Mouse (Mus musculus) bone marrow, adult 2 months (tissue): ENCODE measurements around the gene Vdr. TPM values are rescaled to one million over a fixed set of nuclear protein-coding genes. Genes with fewer than 3 reads are reported as not detected.

ENCODE experiments used
- H3K27ac ChIP-seq: fragments of 200-500 bp; 2 replicates; pipeline ENCODE4 v1.5.1; 2012; ENCODE audit warnings: low read depth, mild to moderate bottlenecking, control low read depth, inconsistent platforms, low read length; ENCODE audit not compliant: control insufficient read depth, poor library complexity, insufficient read depth
- H3K4me1 ChIP-seq: fragments of 200-500 bp; 2 replicates; pipeline ENCODE4 v1.6.1; 2011; ENCODE audit warnings: low read length; ENCODE audit not compliant: control insufficient read depth, insufficient read depth
- H3K4me3 ChIP-seq: fragments of 200-500 bp; replicated peaks from 2 replicates; pipeline ENCODE3; 2011; ENCODE audit warnings: mild to moderate bottlenecking, low read depth, low read length, control low read depth; ENCODE audit not compliant: control insufficient read depth
- CTCF ChIP-seq: fragments of 200-500 bp; IDR thresholded peaks from 2 replicates; pipeline ENCODE4 v1.5.1; 2011; ENCODE audit warnings: low read length, control low read depth; ENCODE audit not compliant: control insufficient read depth, insufficient read depth
- POLR2A ChIP-seq: fragments of 200-500 bp; IDR thresholded peaks from 2 replicates; pipeline ENCODE4 v1.6.1; 2011; ENCODE audit warnings: low read depth, mild to moderate bottlenecking, control low read depth, low read length, borderline replicate concordance; ENCODE audit not compliant: control insufficient read depth
- WGBS: fragments of 180-500 bp; shearing (Covaris S2); methylation state at CpG from one replicate; pipeline ENCODE4 v1.1.7; 2018; 5-methylcytosine and 5-hydroxymethylcytosine counted together
- polyA plus RNA-seq: library from polyadenylated mRNA; stranded (reverse); fragments of >200 nt; gene quantifications from 2 replicates; pipeline ENCODE4 v1.2.4, GENCODE M21; 2011; ENCODE audit warnings: low replicate concordance; ENCODE audit not compliant: missing spikeins, insufficient read depth, insufficient read length

Gene Vdr
- polyA plus RNA-seq, 1 experiment: 1.5 TPM

DNA sequence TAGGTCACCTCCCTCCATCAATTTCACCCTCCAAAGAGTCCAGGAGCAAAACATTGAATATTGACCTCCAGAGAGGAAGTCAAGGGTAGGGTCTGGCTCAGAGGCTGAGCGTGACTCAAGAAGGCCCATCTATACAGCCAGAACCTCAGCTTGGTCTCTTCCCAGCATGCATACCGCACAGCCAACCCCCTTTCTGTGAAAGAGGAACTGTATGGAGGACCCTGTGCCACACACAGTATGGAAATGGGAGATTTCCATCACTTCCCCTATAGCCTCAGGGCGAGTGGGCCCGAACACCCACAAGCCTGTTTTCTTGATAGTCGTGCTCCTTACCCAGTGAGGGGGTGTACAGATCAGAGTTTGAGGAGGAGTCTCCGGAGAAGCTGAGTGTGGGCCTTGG, 41.4 kb downstream of the Vdr start:
- no peak overlapping the region for H3K27ac ChIP-seq
- TF ChIP-seq POLR2A (no peak), CTCF (no peak)
- 25% methylated on average over 6 of the region's 6 CpGs for WGBS
- no peak overlapping the region for H3K4me3 ChIP-seq
- H3K4me1 ChIP-seq: no peaks in the 10 kb centered on the region; the same call in 1 of the 2 replicates

DNA sequence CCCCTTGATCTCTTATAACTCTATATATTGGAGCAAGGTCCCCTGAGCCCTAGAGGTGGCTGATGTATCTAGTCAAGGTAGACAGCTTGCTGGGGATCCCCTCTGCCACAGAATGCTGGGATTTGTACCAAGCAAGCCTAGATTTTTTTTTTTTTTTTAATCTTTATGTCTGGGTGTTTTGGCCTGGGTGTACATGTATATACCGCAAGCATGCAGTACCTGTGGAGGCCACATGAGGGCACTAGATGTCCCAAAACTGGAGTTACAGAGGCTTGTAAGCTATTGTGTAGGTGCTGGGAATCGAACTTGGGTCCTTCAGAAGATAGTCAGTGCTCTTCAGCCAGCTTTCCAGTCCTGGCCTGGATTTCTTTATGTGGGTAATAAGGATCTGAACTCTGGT, 44.4 kb downstream of the Vdr start:
- no peak overlapping the region for H3K27ac ChIP-seq
- 87% methylated on average over 2 of the region's 2 CpGs for WGBS
- no peak overlapping the region for H3K4me3 ChIP-seq

DNA sequence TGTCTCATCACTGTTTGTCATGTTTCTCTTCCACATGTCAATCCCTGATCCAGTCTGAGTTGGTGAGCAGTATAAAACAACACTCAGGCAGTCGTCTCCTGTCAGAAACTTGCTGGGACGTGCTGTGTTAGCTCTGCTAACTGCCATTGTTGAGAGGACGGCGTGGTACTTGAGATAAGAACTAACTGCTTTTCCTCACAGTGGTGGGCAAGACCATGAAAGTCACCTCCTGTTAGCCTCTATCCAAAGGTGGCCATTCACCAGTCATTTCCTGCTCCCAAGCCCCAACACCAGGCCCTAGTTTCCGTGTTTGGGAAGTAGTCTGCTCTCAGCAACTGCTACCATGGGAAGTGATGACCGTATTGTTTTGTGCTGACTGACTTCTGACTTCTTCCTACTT, 45.3 kb downstream of the Vdr start:
- no peak overlapping the region for H3K4me3 ChIP-seq
- TF ChIP-seq CTCF: no peak
- no peak for TF ChIP-seq POLR2A
- no peak overlapping the region for H3K27ac ChIP-seq
- 35% methylated on average over 6 of the region's 6 CpGs for WGBS
- no peaks in the 10 kb centered on the region; the same call in 1 of the 2 replicates for H3K4me1 ChIP-seq

More for the DNA sequence above, 44.4 kb downstream of the Vdr start:
- no peak for TF ChIP-seq CTCF
- TF ChIP-seq POLR2A: no peak
- H3K4me1 ChIP-seq: no peaks in the 10 kb centered on the region; the same call in 1 of the 2 replicates

DNA sequence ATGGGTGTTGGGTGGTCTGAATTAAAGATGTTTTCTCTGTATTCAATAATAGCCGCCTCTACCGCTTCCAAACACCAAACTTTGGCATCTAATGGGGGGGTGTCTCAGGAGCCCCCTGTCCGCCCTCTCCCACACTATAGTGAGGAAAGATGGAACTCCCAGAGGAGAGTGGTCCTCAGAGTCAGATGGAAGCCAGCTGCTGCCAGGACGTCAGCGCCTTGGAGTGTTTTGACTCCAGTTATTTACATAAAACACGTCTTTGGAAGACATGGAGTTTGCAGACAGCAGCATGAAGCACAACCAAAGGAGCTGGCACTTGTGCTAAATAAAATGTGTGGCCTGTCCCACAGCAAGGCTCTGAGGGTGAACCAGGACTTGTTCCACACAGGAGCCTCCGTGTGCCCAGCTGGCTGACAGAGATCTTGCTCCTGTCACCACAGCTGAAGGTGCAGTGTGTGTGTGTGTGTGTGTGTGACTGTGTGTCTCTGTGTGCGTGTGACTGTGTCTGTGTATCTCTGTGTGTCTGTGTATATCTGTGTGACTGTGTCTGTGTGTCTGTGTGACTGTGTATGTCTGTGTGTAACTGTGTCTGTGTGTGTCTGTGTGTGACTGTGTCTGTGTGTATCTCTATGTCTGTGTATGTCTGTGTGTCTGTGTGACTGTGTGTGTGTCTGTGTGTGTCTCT, 45.9 kb downstream of the Vdr start:
- WGBS: 75% methylated on average over 8 of the region's 8 CpGs
- no peak for TF ChIP-seq POLR2A
- TF ChIP-seq CTCF: no peak
- Histone ChIP-seq H3K4me3 (no peak overlapping the region), H3K4me1 (no peaks in the 10 kb centered on the region; the same call in 1 of the 2 replicates), H3K27ac (no peak overlapping the region)

DNA sequence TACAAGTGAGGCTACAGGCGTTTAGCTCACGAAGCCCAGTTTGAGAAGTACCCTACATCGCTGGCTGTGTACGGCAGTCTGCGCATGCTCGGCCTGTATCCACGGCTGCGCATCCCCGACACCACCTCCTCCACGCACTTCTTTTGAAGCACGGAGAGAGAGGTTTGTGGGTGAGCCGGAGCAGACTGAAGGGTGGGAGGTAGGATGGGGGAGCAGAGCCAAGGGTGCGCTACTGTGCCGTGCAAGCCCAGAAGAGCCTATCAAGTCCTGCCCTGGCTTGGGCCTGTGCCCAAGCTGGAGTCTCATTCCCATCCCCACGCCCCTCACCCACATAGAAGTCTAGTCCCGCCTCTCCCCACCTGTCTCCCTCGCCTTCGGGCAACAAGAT, 46.9 kb downstream of the Vdr start:
- Histone ChIP-seq H3K27ac (no peak overlapping the region), H3K4me1 (no peaks in the 10 kb centered on the region; the same call in 1 of the 2 replicates), H3K4me3 (no peak overlapping the region)
- WGBS: 88% methylated on average over 18 of the region's 18 CpGs
- TF ChIP-seq CTCF (no peak), POLR2A (no peak)

DNA sequence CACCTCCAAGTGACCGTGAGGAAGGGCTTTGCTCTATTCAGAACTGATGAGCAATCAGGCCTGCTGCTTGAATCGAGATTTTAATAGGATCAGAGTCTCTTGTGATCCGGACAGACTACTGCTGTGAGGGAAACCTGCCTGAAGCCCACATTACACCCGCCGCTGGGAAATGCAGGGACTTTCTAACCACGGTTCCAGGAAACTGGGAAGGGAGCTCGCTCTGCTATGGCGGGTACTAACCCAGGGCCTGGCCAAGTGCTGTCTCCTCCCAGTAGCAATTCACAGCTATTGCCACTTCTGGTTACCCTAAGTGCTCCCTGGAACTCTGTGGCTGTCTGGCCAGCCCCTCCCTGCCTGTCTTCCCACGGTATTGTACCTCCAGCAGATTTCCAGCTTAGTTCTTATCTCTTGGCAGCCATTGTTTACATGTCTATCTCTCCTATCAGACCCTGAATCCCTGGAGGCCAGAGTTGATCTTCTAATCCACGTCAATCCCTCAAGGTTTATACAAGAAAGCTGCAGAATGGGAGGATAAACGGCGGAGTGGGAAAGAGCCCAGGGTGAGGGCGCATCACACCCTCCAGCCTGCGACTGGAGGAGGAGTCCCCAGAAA, 47.4 kb downstream of the Vdr start:
- TF ChIP-seq POLR2A: no peak
- no peak for TF ChIP-seq CTCF
- H3K27ac ChIP-seq: no peak overlapping the region
- H3K4me3 ChIP-seq: no peak overlapping the region
- no peaks in the 10 kb centered on the region; the same call in 1 of the 2 replicates for H3K4me1 ChIP-seq
- 76% methylated on average over 14 of the region's 14 CpGs for WGBS

DNA sequence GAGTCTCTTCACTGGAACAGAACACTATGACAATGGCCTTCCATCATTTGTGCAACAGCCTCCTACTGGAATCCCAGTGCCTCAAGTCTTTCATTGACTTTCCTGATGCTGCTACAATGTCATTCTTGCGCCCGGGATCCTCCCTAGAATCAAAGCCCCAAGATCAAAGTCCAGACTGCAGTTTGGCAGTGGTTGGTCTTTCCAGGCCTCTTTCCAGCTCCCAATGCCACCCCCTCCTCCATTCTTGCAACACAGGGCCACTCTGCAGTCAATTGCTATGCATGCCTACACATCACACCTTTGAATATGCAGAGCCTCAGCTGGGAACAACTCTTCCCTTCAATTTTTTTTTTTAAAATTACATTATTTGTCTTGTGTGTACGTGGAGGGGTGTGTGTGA, 50.1 kb downstream of the Vdr start:
- no peak overlapping the region for H3K4me3 ChIP-seq
- TF ChIP-seq POLR2A: no peak
- no peak for TF ChIP-seq CTCF
- 81% methylated on average over 3 of the region's 3 CpGs for WGBS
- no peak overlapping the region for H3K27ac ChIP-seq
- no peaks in the 10 kb centered on the region; the same call in 1 of the 2 replicates for H3K4me1 ChIP-seq

DNA sequence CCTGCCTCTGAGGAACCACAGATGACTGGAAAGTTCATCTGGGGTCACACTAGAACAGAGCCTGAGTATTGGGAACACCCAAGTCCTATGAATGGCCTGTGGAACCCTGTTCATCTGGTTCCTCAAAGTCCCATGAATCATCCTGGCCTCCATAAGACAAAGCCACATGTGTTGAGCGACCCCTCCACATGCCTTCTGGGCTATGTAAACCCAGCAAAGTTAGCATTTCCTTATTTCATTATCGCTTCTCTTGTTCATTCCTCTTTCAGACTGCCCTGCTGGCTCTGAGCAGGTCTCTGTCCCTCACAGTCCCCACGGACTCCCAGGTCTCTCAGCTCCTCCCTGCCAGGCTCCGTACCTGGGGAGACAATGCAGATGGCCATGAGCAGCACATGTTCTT, 52.0 kb downstream of the Vdr start:
- Histone ChIP-seq H3K4me1 (no peaks in the 10 kb centered on the region), H3K27ac (no peak overlapping the region), H3K4me3 (no peak overlapping the region)
- no peak for TF ChIP-seq CTCF
- no peak for TF ChIP-seq POLR2A
- 69% methylated on average over 4 of the region's 4 CpGs for WGBS

DNA sequence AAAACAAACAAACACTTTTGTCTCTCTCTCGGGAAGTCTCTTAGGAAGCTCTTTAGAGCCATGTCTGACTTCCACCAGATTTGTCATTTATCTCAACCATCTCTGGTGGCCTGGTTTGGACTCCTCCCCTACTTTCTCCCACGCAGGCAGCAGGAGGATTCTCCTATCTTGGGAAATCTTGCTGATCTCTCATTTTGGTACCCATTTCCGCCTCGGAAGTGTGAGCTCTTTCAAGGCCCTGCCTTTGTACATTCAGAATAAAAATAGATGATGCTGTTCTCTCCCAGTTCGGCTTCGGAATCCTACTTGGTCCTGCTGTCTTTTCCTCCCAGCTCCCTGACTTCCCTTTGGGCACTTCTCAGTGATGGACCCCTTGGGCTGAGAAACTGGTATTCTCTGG, 55.9 kb downstream of the Vdr start:
- Histone ChIP-seq H3K4me1 (no peaks in the 10 kb centered on the region), H3K4me3 (no peak overlapping the region)
- WGBS: 67% methylated on average over 6 of the region's 6 CpGs

More for the DNA sequence above, 55.9 kb downstream of the Vdr start:
- no peak overlapping the region for H3K27ac ChIP-seq
- no peak for TF ChIP-seq POLR2A
- no peak for TF ChIP-seq CTCF
